Comparison of ENCODE assay signal across 8 mouse cellular contexts in genomic region chr10:80955536-80955935, GRCm38 (mm10). TPM values are rescaled to one million over a fixed set of nuclear protein-coding genes. Genes with fewer than 3 reads are reported as not detected.
DNase-seq lines count a peak whose midpoint lies in the region; ATAC-seq lines count a peak whose summit lies in the region.

No protein-coding gene starts in this region.

- no peaks in the 10 kb centered on the region for H3K36me3 ChIP-seq in heart, embryonic 14.5 days (ENCODE audit: control insufficient read depth, insufficient read depth, low read length)
- H3K36me3 ChIP-seq in midbrain, embryonic 10.5 days, result no peaks in the 10 kb centered on the region

- no peaks in the 10 kb centered on the region for H3K9me3 ChIP-seq in heart, embryonic 14.5 days (ENCODE audit: control insufficient read depth, low read length)
- no peaks in the 10 kb centered on the region for H3K9me3 ChIP-seq in midbrain, embryonic 10.5 days (replicated peaks)

- peak overlapping the region; percentile 87 for H3K27ac ChIP-seq in heart, embryonic 14.5 days (replicated peaks in 1 of 2; ENCODE audit: control insufficient read depth in 1 of 2, insufficient read depth in 1 of 2, low read depth in 2 of 2, low read length in 2 of 2)
- H3K27ac ChIP-seq in midbrain, embryonic 10.5 days (replicated peaks), result 0 out of 2 replicates have a peak overlapping the region, but pooled peaks have one; percentile 63

- DNase-seq in spleen, postnatal 10 days (ENCODE audit: low spot score in 2 of 2), result peak; percentile 31 to 73
- DNase-seq in spleen, postnatal 36 days (ENCODE audit: low spot score in 2 of 2), result no peak
- peak; percentile 67 for DNase-seq in adipocyte (ENCODE audit: low spot score)
- DNase-seq in embryo, embryonic 11.5 days (ENCODE audit: low read depth, low spot score), result peak; percentile 63
- peak; percentile 57 for DNase-seq in large intestine, adult 2 months (ENCODE audit: low read depth, low spot score)
- DNase-seq in midbrain, embryonic 10.5 days (ENCODE audit: low spot score), result peak; percentile 70
- peak; percentile 46 to 53 for DNase-seq in thymus, postnatal 36 days

- peaks cover 19 to 20% of the 10 kb centered on the region in 2 experiments for H3K4me1 ChIP-seq in heart, embryonic 14.5 days (ENCODE audit: control insufficient read depth in 2 of 2, insufficient read depth in 2 of 2, low read length in 2 of 2)
- H3K4me1 ChIP-seq in midbrain, embryonic 10.5 days, result peaks cover 8% of the 10 kb centered on the region

- no peak overlapping the region; the same call in 1 of the 2 replicates for H3K9ac ChIP-seq in heart, embryonic 14.5 days (ENCODE audit: low read length)

- H3K4me3 ChIP-seq in heart, embryonic 14.5 days (ENCODE audit: control insufficient read depth in 1 of 2, insufficient read depth in 1 of 2, low read depth in 1 of 2, low read length in 2 of 2), result no peak overlapping the region
- H3K4me3 ChIP-seq in midbrain, embryonic 10.5 days, result no peak overlapping the region

- ATAC-seq in heart, embryonic 14.5 days (ENCODE audit: insufficient number of reproducible peaks, insufficient read depth, low FRiP score, low read depth), result 0 out of 2 replicates have a peak, but pooled peaks have one; percentile 4

- H3K27me3 ChIP-seq in heart, embryonic 14.5 days (ENCODE audit: control insufficient read depth, insufficient read depth, low read length), result no peaks in the 10 kb centered on the region
- H3K27me3 ChIP-seq in midbrain, embryonic 10.5 days (ENCODE audit: low read depth, poor library complexity, severe bottlenecking), result peaks cover 12% of the 10 kb centered on the region; the same call in 1 of the 2 replicates

- H3K4me2 ChIP-seq in heart, embryonic 14.5 days (ENCODE audit: low read length), result no peak overlapping the region

- 15% methylated on average over 9 of the region's 9 CpGs for WGBS in heart, embryonic 14.5 days
- 21% methylated on average over 9 of the region's 9 CpGs for WGBS in large intestine, adult 2 months
- 23% methylated on average over 9 of the region's 9 CpGs for WGBS in midbrain, embryonic 10.5 days

RNA-seq across cellular contexts. Expression of gene Gadd45b, which starts 25.7 kb away (rescaled TPM):
- 34.5 and 39.8 TPM in 2 replicates for polyA plus RNA-seq in heart, embryonic 14.5 days (2014; fragmentation: Nextera tagmentation; extraction: Ambion mirVana)
- polyA plus RNA-seq in large intestine, adult 2 months (2012; rRNA removed), result 18.3 and 23.8 TPM in 2 replicates
- 6.1 and 9.2 TPM in 2 replicates for polyA plus RNA-seq in midbrain, embryonic 10.5 days (2016; fragmentation: Nextera tagmentation; extraction: Ambion mirVana)

RNA-seq across cellular contexts. Expression of gene Lmnb2, which starts 37.5 kb away (rescaled TPM):
- 7.3 and 8.1 TPM in 2 replicates for polyA plus RNA-seq in heart, embryonic 14.5 days (2014; fragmentation: Nextera tagmentation; extraction: Ambion mirVana)
- 26.1 and 34.1 TPM in 2 replicates for polyA plus RNA-seq in large intestine, adult 2 months (2012; rRNA removed)
- 77.9 and 84.7 TPM in 2 replicates for polyA plus RNA-seq in midbrain, embryonic 10.5 days (2016; fragmentation: Nextera tagmentation; extraction: Ambion mirVana)

RNA-seq across cellular contexts. Expression of gene Timm13, which starts 54.8 kb away (rescaled TPM):
- 310 and 338 TPM in 2 replicates for polyA plus RNA-seq in heart, embryonic 14.5 days (2014; fragmentation: Nextera tagmentation; extraction: Ambion mirVana)
- polyA plus RNA-seq in large intestine, adult 2 months (2012; rRNA removed), result 199 and 214 TPM in 2 replicates
- 335 and 382 TPM in 2 replicates for polyA plus RNA-seq in midbrain, embryonic 10.5 days (2016; fragmentation: Nextera tagmentation; extraction: Ambion mirVana)

RNA-seq across cellular contexts. Expression of gene Gng7, which starts 59.2 kb away (rescaled TPM):
- polyA plus RNA-seq in heart, embryonic 14.5 days (2014; fragmentation: Nextera tagmentation; extraction: Ambion mirVana), result 1.2 and 1.4 TPM in 2 replicates
- polyA plus RNA-seq in large intestine, adult 2 months (2012; rRNA removed), result 0.83 and 1.1 TPM in 2 replicates
- polyA plus RNA-seq in midbrain, embryonic 10.5 days (2016; fragmentation: Nextera tagmentation; extraction: Ambion mirVana), result 6.0 and 8.4 TPM in 2 replicates

Comparison
In these comparisons a context has a peak if more than half of its experiments do, and no peak if none do; other contexts are left out.
1. DNase-seq: peak in spleen, postnatal 10 days (2 of 2), adipocyte (single experiment), embryo, embryonic 11.5 days (single experiment), large intestine, adult 2 months (single experiment), midbrain, embryonic 10.5 days (single experiment) and thymus, postnatal 36 days (2 of 2); none in spleen, postnatal 36 days (0 of 2).